Mouse (Mus musculus) bone marrow macrophage, adult 2 months (primary cell): ENCODE results near the gene Sema4a.

Source experiments
- CTCF ChIP-seq: IDR thresholded peaks from 2 replicates; pipeline ENCODE4 v1.5.1; 2012; ENCODE audit warnings: low read depth, mild to moderate bottlenecking, low read length, moderate library complexity
- POLR2A ChIP-seq: IDR thresholded peaks from 2 replicates; pipeline ENCODE4 v1.6.1; 2012; ENCODE audit warnings: mild to moderate bottlenecking, low read depth, low read length, borderline replicate concordance

DNA sequence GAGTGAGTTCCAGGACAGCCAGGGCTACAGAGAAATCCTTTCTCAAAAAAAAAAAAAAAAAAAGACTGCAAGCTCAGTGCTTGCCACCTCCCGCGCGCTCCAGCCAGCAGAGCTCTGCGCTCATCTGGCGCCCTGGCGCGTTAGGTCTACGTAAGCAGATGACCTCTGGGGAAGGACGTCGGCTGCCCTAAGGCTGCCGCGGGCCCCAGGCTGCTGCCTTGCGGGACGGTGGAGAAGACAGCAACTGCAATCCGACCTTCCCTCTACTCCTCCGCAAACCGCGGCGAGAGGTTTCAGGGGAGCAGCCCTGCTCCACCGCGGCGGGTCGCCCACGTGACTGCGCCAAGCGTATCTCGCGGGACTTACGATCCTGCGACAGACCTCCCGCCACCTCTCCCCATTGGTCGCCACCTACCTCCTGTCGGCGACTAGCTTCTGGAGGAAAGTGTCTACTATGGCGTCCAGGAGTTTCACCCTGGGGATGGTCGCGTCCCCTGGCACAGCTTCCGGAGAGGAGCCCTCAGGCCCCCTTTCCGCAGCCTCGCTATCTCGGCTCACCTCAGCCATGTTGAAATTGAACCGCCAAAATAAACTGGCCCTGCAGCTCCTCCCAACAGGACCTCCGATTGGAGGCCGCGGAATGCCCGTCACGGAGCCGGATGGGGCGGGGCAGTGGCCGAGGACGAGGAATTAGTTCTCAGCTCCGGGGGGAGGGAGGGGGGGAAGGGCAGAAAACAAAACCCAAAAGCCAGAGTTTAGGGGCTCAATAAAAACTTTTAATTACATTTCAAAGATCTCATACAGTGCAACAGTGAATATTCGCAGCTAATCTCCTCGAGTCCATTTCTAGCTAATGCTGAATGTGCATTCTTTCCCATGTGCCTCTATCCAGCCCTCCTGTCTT lies 51.0 kb downstream of the Sema4a start, which contains the start of gene Pmf1:
- TF ChIP-seq CTCF (no peak), POLR2A (no peak)
